Mouse (Mus musculus): ENCODE data around the gene Actr1a. TPM values are rescaled to one million over a fixed set of nuclear protein-coding genes. Genes with fewer than 3 reads are reported as not detected.

Actr1a gene
- polyA plus RNA-seq, 1 experiment from 2014 or later, result 320 TPM

- Histone ChIP-seq H3K4me2 (ENCODE audit: low read depth, low read length) (peak overlapping the region; percentile 90), H3K4me3 (ENCODE audit: low read depth, low read length) (peak overlapping the region; percentile 69), H3K27me3 (ENCODE audit: control insufficient read depth, insufficient read depth, low read length) (no peaks in the 10 kb centered on the region; the same call in 1 of the 2 replicates), H3K27ac (ENCODE audit: low read depth, low read length) (peak overlapping the region; percentile 94), H3K9ac (replicated peaks; ENCODE audit: low read depth, low read length) (peak overlapping the region; percentile 88), H3K36me3 (ENCODE audit: control insufficient read depth, insufficient read depth, low read length) (no peaks in the 10 kb centered on the region), H3K9me3 (ENCODE audit: control insufficient read depth, low read length) (no peaks in the 10 kb centered on the region), H3K4me1 (ENCODE audit: control insufficient read depth, insufficient read depth, low read length) (peaks cover 12% of the 10 kb centered on the region)
- peak; percentile 96 for ATAC-seq (ENCODE audit: low read depth)
- WGBS, result under 1% methylated on average over 77 of the region's 78 CpGs
Observed at GRCm38 (mm10) chr19:46348761-46349458, 46.6 kb downstream of the Actr1a start.

GRCm38 (mm10) chr19:46347936-46348668 lies 47.4 kb downstream of the Actr1a start:
- H3K36me3 ChIP-seq (ENCODE audit: control insufficient read depth, insufficient read depth, low read length), result no peaks in the 10 kb centered on the region
- WGBS, result 28% methylated on average over 14 of the region's 14 CpGs
- H3K9ac ChIP-seq (replicated peaks; ENCODE audit: low read depth, low read length), result peak overlapping the region; percentile 88
- no peak for ATAC-seq (ENCODE audit: low read depth)
- H3K4me1 ChIP-seq (ENCODE audit: control insufficient read depth, insufficient read depth, low read length), result peaks cover 12% of the 10 kb centered on the region
- H3K27me3 ChIP-seq (ENCODE audit: control insufficient read depth, insufficient read depth, low read length), result no peaks in the 10 kb centered on the region; the same call in 1 of the 2 replicates
- H3K4me3 ChIP-seq (ENCODE audit: low read depth, low read length), result peak overlapping the region; percentile 69
- H3K27ac ChIP-seq (ENCODE audit: low read depth, low read length), result peak overlapping the region; percentile 94
- H3K4me2 ChIP-seq (ENCODE audit: low read depth, low read length), result peak overlapping the region; percentile 90
- H3K9me3 ChIP-seq (ENCODE audit: control insufficient read depth, low read length), result no peaks in the 10 kb centered on the region

- Histone ChIP-seq H3K27me3 (ENCODE audit: control insufficient read depth, insufficient read depth, low read length) (no peaks in the 10 kb centered on the region; the same call in 1 of the 2 replicates), H3K4me1 (ENCODE audit: control insufficient read depth, insufficient read depth, low read length) (peaks cover 12% of the 10 kb centered on the region), H3K36me3 (ENCODE audit: control insufficient read depth, insufficient read depth, low read length) (no peaks in the 10 kb centered on the region), H3K4me2 (ENCODE audit: low read depth, low read length) (no peak overlapping the region), H3K27ac (ENCODE audit: low read depth, low read length) (no peak overlapping the region), H3K9ac (replicated peaks; ENCODE audit: low read depth, low read length) (no peak overlapping the region), H3K4me3 (ENCODE audit: low read depth, low read length) (no peak overlapping the region), H3K9me3 (ENCODE audit: control insufficient read depth, low read length) (no peaks in the 10 kb centered on the region)
- ATAC-seq (ENCODE audit: low read depth), result no peak
- 88% methylated on average over 1 of the region's 1 CpGs for WGBS
Observed at GRCm38 (mm10) chr19:46347146-46347545, 48.4 kb downstream of the Actr1a start.

GRCm38 (mm10) chr19:46344710-46345419 lies 50.7 kb downstream of the Actr1a start:
- Histone ChIP-seq H3K36me3 (ENCODE audit: control insufficient read depth, insufficient read depth, low read length) (no peaks in the 10 kb centered on the region), H3K27ac (ENCODE audit: low read depth, low read length) (no peak overlapping the region), H3K9ac (replicated peaks; ENCODE audit: low read depth, low read length) (no peak overlapping the region), H3K4me3 (ENCODE audit: low read depth, low read length) (no peak overlapping the region), H3K4me2 (ENCODE audit: low read depth, low read length) (no peak overlapping the region), H3K4me1 (ENCODE audit: control insufficient read depth, insufficient read depth, low read length) (peaks cover 12% of the 10 kb centered on the region), H3K27me3 (ENCODE audit: control insufficient read depth, insufficient read depth, low read length) (no peaks in the 10 kb centered on the region), H3K9me3 (ENCODE audit: control insufficient read depth, low read length) (no peaks in the 10 kb centered on the region)
- 16% methylated on average over 7 of the region's 7 CpGs for WGBS
- no peak for ATAC-seq (ENCODE audit: low read depth)

- H3K27ac ChIP-seq (ENCODE audit: low read depth, low read length), result peak overlapping the region; percentile 66
- 56% methylated on average over 7 of the region's 7 CpGs for WGBS
- no peaks in the 10 kb centered on the region for H3K36me3 ChIP-seq (ENCODE audit: control insufficient read depth, insufficient read depth, low read length)
- peak overlapping the region; percentile 86; the same call in 1 of the 2 replicates for H3K4me2 ChIP-seq (ENCODE audit: low read depth, low read length)
- H3K9ac ChIP-seq (replicated peaks; ENCODE audit: low read depth, low read length), result peak overlapping the region; percentile 35; the same call in 1 of the 2 replicates
- H3K4me3 ChIP-seq (ENCODE audit: low read depth, low read length), result peak overlapping the region; percentile 64; the same call in 1 of the 2 replicates
- ATAC-seq (ENCODE audit: low read depth), result peak; percentile 5; the same call in 1 of the 2 replicates
- peaks cover 9% of the 10 kb centered on the region for H3K4me1 ChIP-seq (ENCODE audit: control insufficient read depth, insufficient read depth, low read length)
- H3K27me3 ChIP-seq (ENCODE audit: control insufficient read depth, insufficient read depth, low read length), result no peaks in the 10 kb centered on the region
- no peaks in the 10 kb centered on the region for H3K9me3 ChIP-seq (ENCODE audit: control insufficient read depth, low read length)
Observed at GRCm38 (mm10) chr19:46339287-46339971, 56.1 kb downstream of the Actr1a start.

GRCm38 (mm10) chr19:46338942-46339286 lies 56.6 kb downstream of the Actr1a start:
- no peaks in the 10 kb centered on the region for H3K36me3 ChIP-seq (ENCODE audit: control insufficient read depth, insufficient read depth, low read length)
- peak overlapping the region; percentile 86 for H3K4me2 ChIP-seq (ENCODE audit: low read depth, low read length)
- ATAC-seq (ENCODE audit: low read depth), result peak; percentile 39; the same call in 1 of the 2 replicates
- WGBS, result 60% methylated on average over 6 of the region's 6 CpGs
- H3K27me3 ChIP-seq (ENCODE audit: control insufficient read depth, insufficient read depth, low read length), result no peaks in the 10 kb centered on the region
- H3K4me3 ChIP-seq (ENCODE audit: low read depth, low read length), result peak overlapping the region; percentile 64
- H3K4me1 ChIP-seq (ENCODE audit: control insufficient read depth, insufficient read depth, low read length), result peaks cover 9% of the 10 kb centered on the region
- peak overlapping the region; percentile 66 for H3K27ac ChIP-seq (ENCODE audit: low read depth, low read length)
- peak overlapping the region; percentile 35 for H3K9ac ChIP-seq (replicated peaks; ENCODE audit: low read depth, low read length)
- H3K9me3 ChIP-seq (ENCODE audit: control insufficient read depth, low read length), result no peaks in the 10 kb centered on the region

- Histone ChIP-seq H3K4me3 (ENCODE audit: low read depth, low read length) (peak within 1 kb of the TSS; percentile 64), H3K36me3 (ENCODE audit: control insufficient read depth, insufficient read depth, low read length) (no peaks in the 10 kb centered on the region), H3K27ac (ENCODE audit: low read depth, low read length) (peak within 1 kb of the TSS; percentile 76), H3K9ac (replicated peaks; ENCODE audit: low read depth, low read length) (peak within 1 kb of the TSS; percentile 82), H3K4me2 (ENCODE audit: low read depth, low read length) (peak within 1 kb of the TSS; percentile 86), H3K9me3 (ENCODE audit: control insufficient read depth, low read length) (no peaks in the 10 kb centered on the region), H3K27me3 (ENCODE audit: control insufficient read depth, insufficient read depth, low read length) (no peaks in the 10 kb centered on the region), H3K4me1 (ENCODE audit: control insufficient read depth, insufficient read depth, low read length) (peaks cover 9% of the 10 kb centered on the region)
- ATAC-seq (ENCODE audit: low read depth), result peak; percentile 89
- WGBS, result under 1% methylated on average over 31 of the region's 31 CpGs
Observed at GRCm38 (mm10) chr19:46338331-46338936, 57.1 kb downstream of the Actr1a start, which contains the start of gene Cuedc2. Cuedc2 (minus strand) TSS chr19:46338702.

- ATAC-seq (ENCODE audit: low read depth), result peak; percentile 5; the same call in 1 of the 2 replicates
- Histone ChIP-seq H3K27me3 (ENCODE audit: control insufficient read depth, insufficient read depth, low read length) (no peaks in the 10 kb centered on the region), H3K9me3 (ENCODE audit: control insufficient read depth, low read length) (no peaks in the 10 kb centered on the region), H3K4me1 (ENCODE audit: control insufficient read depth, insufficient read depth, low read length) (peaks cover 9% of the 10 kb centered on the region), H3K4me2 (ENCODE audit: low read depth, low read length) (peak overlapping the region; percentile 86), H3K9ac (replicated peaks; ENCODE audit: low read depth, low read length) (peak overlapping the region; percentile 82), H3K27ac (ENCODE audit: low read depth, low read length) (peak overlapping the region; percentile 76), H3K4me3 (ENCODE audit: low read depth, low read length) (peak overlapping the region; percentile 64), H3K36me3 (ENCODE audit: control insufficient read depth, insufficient read depth, low read length) (no peaks in the 10 kb centered on the region)
- 28% methylated on average over 15 of the region's 15 CpGs for WGBS
Observed at GRCm38 (mm10) chr19:46337719-46338330, 57.7 kb downstream of the Actr1a start.

Data from neural tube, embryonic 14.5 days (tissue).